Comparison of ENCODE assay signal across 9 mouse cellular contexts in the genomic region with DNA sequence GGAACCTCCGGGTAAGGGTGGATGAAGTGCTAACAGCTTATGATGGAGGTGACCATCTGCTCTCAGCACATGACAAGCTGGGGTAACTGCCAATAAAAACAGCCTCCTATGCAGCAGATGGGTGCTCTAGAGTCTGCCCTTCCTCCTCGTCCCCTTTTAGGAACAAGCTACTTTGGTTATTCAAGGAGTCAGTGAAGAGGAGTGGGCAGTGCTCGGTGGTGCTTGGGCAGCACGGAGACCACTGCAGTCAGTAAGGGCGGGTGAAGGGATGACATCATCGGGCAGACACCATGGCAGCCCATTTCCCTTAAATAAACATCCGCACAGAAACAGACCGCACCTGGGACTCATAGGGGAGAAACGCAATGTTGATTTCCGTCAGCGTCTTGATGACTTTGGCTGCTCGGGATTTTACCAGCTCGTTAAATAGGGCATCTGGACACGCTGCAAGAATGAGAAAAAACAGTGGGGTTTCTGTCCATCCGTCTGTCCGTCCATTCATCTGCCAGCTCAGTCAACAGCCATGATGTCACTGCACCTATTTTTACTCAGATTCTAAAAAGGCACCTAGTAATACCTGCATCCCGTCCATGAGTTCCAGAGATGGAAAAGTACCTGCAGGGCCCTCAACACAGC. TPM values are rescaled to one million over a fixed set of nuclear protein-coding genes. Genes with fewer than 3 reads are reported as not detected.
DNase-seq lines count a peak whose midpoint lies in the region; ATAC-seq lines count a peak whose summit lies in the region.
"Had no signal": no experiment of that assay in that cellular context is flagged by ENCODE, and none has a peak within 500 bp of the region (broad histone marks: within the 10 kb centered on the region; RNA-seq: fewer than 3 reads in every experiment).

No protein-coding gene starts in this region.

- peak; percentile 44; the same call in 1 of the 2 replicates for ATAC-seq in embryonic facial prominence, embryonic 11.5 days (replicated peaks; ENCODE audit: insufficient number of reproducible peaks, low FRiP score, low TSS enrichment, low read depth)
- ATAC-seq in frontal cortex, adult (ENCODE audit: low TSS enrichment) = peak; percentile 78
- no peak for ATAC-seq in neural tube, embryonic 13.5 days (ENCODE audit: low read depth)

- no peak for DNase-seq in embryonic facial prominence, embryonic 11.5 days (ENCODE audit: low spot score)
- no peak for DNase-seq in embryonic facial prominence, embryonic 10.5 days (ENCODE audit: low spot score)
- DNase-seq in left cerebral cortex, postnatal 10 days (ENCODE audit: extremely low spot score in 1 of 2, low spot score in 2 of 2) = peak; percentile 48 to 62
- DNase-seq in T-cell, adult 2 months (ENCODE audit: low spot score) = no peak
- no peak for DNase-seq in urinary bladder, postnatal 25 days (ENCODE audit: low spot score)
- DNase-seq in thymus, postnatal 4 days = no peak

- H3K9ac ChIP-seq in embryonic facial prominence, embryonic 11.5 days (replicated peaks; ENCODE audit: low read length) = no peak overlapping the region
- H3K9ac ChIP-seq in neural tube, embryonic 13.5 days = peak overlapping the region; percentile 38; the same call in 1 of the 2 replicates

- 73% methylated on average over 17 of the region's 17 CpGs for WGBS in embryonic facial prominence, embryonic 11.5 days
- 76% methylated on average over 17 of the region's 17 CpGs for WGBS in embryonic facial prominence, embryonic 10.5 days
- WGBS in neural tube, embryonic 13.5 days = 52% methylated on average over 17 of the region's 17 CpGs

- H3K27ac ChIP-seq in embryonic facial prominence, embryonic 11.5 days (replicated peaks; ENCODE audit: low read depth, low read length) = no peak overlapping the region
- no peak overlapping the region for H3K27ac ChIP-seq in embryonic facial prominence, embryonic 10.5 days (replicated peaks)
- peak overlapping the region; percentile 73 for H3K27ac ChIP-seq in neural tube, embryonic 13.5 days (replicated peaks)
- H3K27ac ChIP-seq: kidney, postnatal 0 days had no signal

- no peak overlapping the region for H3K4me2 ChIP-seq in embryonic facial prominence, embryonic 11.5 days (ENCODE audit: low read depth, low read length)
- H3K4me2 ChIP-seq in neural tube, embryonic 13.5 days = 0 out of 2 replicates have a peak overlapping the region, but pooled peaks have one; percentile 4

- H3K4me3 ChIP-seq in embryonic facial prominence, embryonic 11.5 days (ENCODE audit: low read depth, low read length) = no peak overlapping the region
- no peak overlapping the region for H3K4me3 ChIP-seq in embryonic facial prominence, embryonic 10.5 days
- H3K4me3 ChIP-seq in neural tube, embryonic 13.5 days = no peak overlapping the region

- no peaks in the 10 kb centered on the region for H3K4me1 ChIP-seq in embryonic facial prominence, embryonic 11.5 days (ENCODE audit: control insufficient read depth, insufficient read depth, low read length)
- H3K4me1 ChIP-seq in embryonic facial prominence, embryonic 10.5 days = no peaks in the 10 kb centered on the region; the same call in 1 of the 2 replicates
- peaks cover 13% of the 10 kb centered on the region for H3K4me1 ChIP-seq in neural tube, embryonic 13.5 days (replicated peaks)

- intact Hi-C loops in left cerebral cortex, postnatal 10 days (cut with DNase I) = no loop called here

- H3K9me3 ChIP-seq in embryonic facial prominence, embryonic 11.5 days (replicated peaks; ENCODE audit: control insufficient read depth, low read length) = no peaks in the 10 kb centered on the region
- no peaks in the 10 kb centered on the region for H3K9me3 ChIP-seq in embryonic facial prominence, embryonic 10.5 days
- no peaks in the 10 kb centered on the region for H3K9me3 ChIP-seq in neural tube, embryonic 13.5 days

- no peaks in the 10 kb centered on the region for H3K27me3 ChIP-seq in embryonic facial prominence, embryonic 11.5 days (ENCODE audit: control insufficient read depth, insufficient read depth, low read length)
- no peaks in the 10 kb centered on the region for H3K27me3 ChIP-seq in embryonic facial prominence, embryonic 10.5 days (replicated peaks; ENCODE audit: low read depth, poor library complexity, severe bottlenecking)
- no peaks in the 10 kb centered on the region for H3K27me3 ChIP-seq in neural tube, embryonic 13.5 days

- no peaks in the 10 kb centered on the region for H3K36me3 ChIP-seq in embryonic facial prominence, embryonic 11.5 days (replicated peaks; ENCODE audit: control insufficient read depth, insufficient read depth, low read depth, low read length)
- H3K36me3 ChIP-seq in embryonic facial prominence, embryonic 10.5 days (replicated peaks) = peaks cover 24% of the 10 kb centered on the region
- H3K36me3 ChIP-seq in neural tube, embryonic 13.5 days = peaks cover 76% of the 10 kb centered on the region

RNA-seq across cellular contexts. Expression of gene Stxbp1, which starts 30.0 kb away (rescaled TPM):
- 22.0 and 27.1 TPM in 2 replicates for polyA plus RNA-seq in embryonic facial prominence, embryonic 11.5 days (2014; fragmentation: Nextera tagmentation; extraction: Ambion mirVana)
- polyA plus RNA-seq in embryonic facial prominence, embryonic 10.5 days (2016; fragmentation: Nextera tagmentation; extraction: Ambion mirVana) = 24.4 and 25.1 TPM in 2 replicates
- 100 to 1,000 TPM; 862 to 881 TPM for total RNA-seq in left cerebral cortex, postnatal 10 days (2021)
- polyA plus RNA-seq in neural tube, embryonic 13.5 days (2015; fragmentation: Nextera tagmentation; extraction: Ambion mirVana) = 192 and 198 TPM in 2 replicates

RNA-seq across cellular contexts. Expression of gene Cfap157, which starts 32.8 kb away (rescaled TPM):
- polyA plus RNA-seq in embryonic facial prominence, embryonic 11.5 days (2014; fragmentation: Nextera tagmentation; extraction: Ambion mirVana) = 0.21 TPM in 1 of 2 replicates, not detected in the other
- 0.54 and 0.60 TPM in 2 replicates for polyA plus RNA-seq in embryonic facial prominence, embryonic 10.5 days (2016; fragmentation: Nextera tagmentation; extraction: Ambion mirVana)
- total RNA-seq in left cerebral cortex, postnatal 10 days (2021) = not detected
- polyA plus RNA-seq in neural tube, embryonic 13.5 days (2015; fragmentation: Nextera tagmentation; extraction: Ambion mirVana) = 0.84 and 1.3 TPM in 2 replicates

RNA-seq across cellular contexts. Expression of gene Ptrh1, which starts 41.5 kb away (rescaled TPM):
- polyA plus RNA-seq in embryonic facial prominence, embryonic 11.5 days (2014; fragmentation: Nextera tagmentation; extraction: Ambion mirVana) = 3.8 and 5.7 TPM in 2 replicates
- 5.3 and 6.4 TPM in 2 replicates for polyA plus RNA-seq in embryonic facial prominence, embryonic 10.5 days (2016; fragmentation: Nextera tagmentation; extraction: Ambion mirVana)
- total RNA-seq in left cerebral cortex, postnatal 10 days (2021) = 10 to 100 TPM in 1 of 2 experiments, 1 to 10 TPM in 1; 8.4 to 10.3 TPM
- 5.5 and 6.6 TPM in 2 replicates for polyA plus RNA-seq in neural tube, embryonic 13.5 days (2015; fragmentation: Nextera tagmentation; extraction: Ambion mirVana)

RNA-seq across cellular contexts. Expression of gene Ttc16, which starts 41.6 kb away (rescaled TPM):
- 0.24 TPM in 1 of 2 replicates, not detected in the other for polyA plus RNA-seq in embryonic facial prominence, embryonic 11.5 days (2014; fragmentation: Nextera tagmentation; extraction: Ambion mirVana)
- polyA plus RNA-seq in embryonic facial prominence, embryonic 10.5 days (2016; fragmentation: Nextera tagmentation; extraction: Ambion mirVana) = 0.31 and 0.34 TPM in 2 replicates
- total RNA-seq in left cerebral cortex, postnatal 10 days (2021) = under 1 TPM; 0.22 to 0.36 TPM
- polyA plus RNA-seq in neural tube, embryonic 13.5 days (2015; fragmentation: Nextera tagmentation; extraction: Ambion mirVana) = 0.24 and 0.26 TPM in 2 replicates

RNA-seq across cellular contexts. Expression of gene Fam129b, which starts 58.9 kb away (rescaled TPM):
- polyA plus RNA-seq in embryonic facial prominence, embryonic 11.5 days (2014; fragmentation: Nextera tagmentation; extraction: Ambion mirVana) = 13.7 and 15.9 TPM in 2 replicates
- polyA plus RNA-seq in embryonic facial prominence, embryonic 10.5 days (2016; fragmentation: Nextera tagmentation; extraction: Ambion mirVana) = 43.9 and 46.4 TPM in 2 replicates
- 10 to 100 TPM; 26.0 to 26.6 TPM for total RNA-seq in left cerebral cortex, postnatal 10 days (2021)
- polyA plus RNA-seq in neural tube, embryonic 13.5 days (2015; fragmentation: Nextera tagmentation; extraction: Ambion mirVana) = 35.9 and 37.3 TPM in 2 replicates

Comparison
In these comparisons a context has a peak if more than half of its experiments do, and no peak if none do; other contexts are left out.
1. DNase-seq: peak in left cerebral cortex, postnatal 10 days (2 of 2); none in embryonic facial prominence, embryonic 11.5 days (single experiment), embryonic facial prominence, embryonic 10.5 days (single experiment), T-cell, adult 2 months (single experiment), urinary bladder, postnatal 25 days (single experiment) and thymus, postnatal 4 days (single experiment).